Mouse (Mus musculus) layer of hippocampus, adult 2 months (tissue): ENCODE measurements at regions not wholly inside any gene's neighbourhood (a gene's known extent, or its start where the extent isn't known, plus 50 kb on each side); places are given as distances from the start of the nearest gene placed in this dataset.

Experiments
- DNase-seq, 2 experiments: peaks; one replicate each; pipeline ENCODE4 v3.0.0; 2022; ENCODE audit warnings: low spot score in 2 of 2
- H3K27ac ChIP-seq: fragments of 200-600 bp; 2 replicates; pipeline ENCODE4 v1.8.1; 2022
- H3K4me3 ChIP-seq: fragments of 200-600 bp; 2 replicates; pipeline ENCODE4 v1.8.1; 2022; ENCODE audit warnings: mild to moderate bottlenecking
- CTCF ChIP-seq: fragments of 200-600 bp; conservative IDR thresholded peaks from 2 replicates; pipeline ENCODE4 v1.8.1; 2022; ENCODE audit warnings: antibody characterized with exemption, mild to moderate bottlenecking, moderate library complexity

- TF ChIP-seq CTCF = no peak
- Histone ChIP-seq H3K4me3 (no peak overlapping the region), H3K27ac (no peak overlapping the region)
- no peak for DNase-seq
Measured at GRCm38 (mm10) chr14:11417857-11418256, 61.3 kb upstream of the Gm3839 start.

- TF ChIP-seq CTCF = no peak
- no peak overlapping the region for H3K27ac ChIP-seq
- no peak for DNase-seq
- no peak overlapping the region for H3K4me3 ChIP-seq
Measured at GRCm38 (mm10) chr14:11422306-11422705, 65.8 kb upstream of the Gm3839 start.

- H3K4me3 ChIP-seq = no peak overlapping the region
- peak; percentile 71 to 82 for DNase-seq
- TF ChIP-seq CTCF = no peak
- peak overlapping the region; percentile 77 for H3K27ac ChIP-seq
Measured at GRCm38 (mm10) chr14:11428256-11429240, 72.0 kb upstream of the Gm3839 start.

- peak; percentile 13 to 65 for DNase-seq
- TF ChIP-seq CTCF = no peak
- Histone ChIP-seq H3K27ac (peak overlapping the region; percentile 24; the same call in 1 of the 2 replicates), H3K4me3 (no peak overlapping the region)
Measured at GRCm38 (mm10) chr14:11435166-11435784, 78.7 kb upstream of the Gm3839 start.

- no peak for DNase-seq
- Histone ChIP-seq H3K27ac (no peak overlapping the region), H3K4me3 (no peak overlapping the region)
- TF ChIP-seq CTCF = no peak
Measured at GRCm38 (mm10) chr14:11438611-11439010, 82.1 kb upstream of the Gm3839 start.

GRCm38 (mm10) chr14:11440176-11440575 is 83.7 kb upstream of the Gm3839 start:
- Histone ChIP-seq H3K4me3 (no peak overlapping the region), H3K27ac (no peak overlapping the region)
- no peak for DNase-seq
- no peak for TF ChIP-seq CTCF

GRCm38 (mm10) chr14:11449958-11450357 is 93.4 kb upstream of the Gm3839 start:
- DNase-seq = no peak
- Histone ChIP-seq H3K27ac (no peak overlapping the region), H3K4me3 (no peak overlapping the region)
- no peak for TF ChIP-seq CTCF

- Histone ChIP-seq H3K4me3 (no peak overlapping the region), H3K27ac (no peak overlapping the region)
- TF ChIP-seq CTCF = no peak
- no peak for DNase-seq
Measured at GRCm38 (mm10) chr14:11477731-11478130, 75.6 kb upstream of the Ptprg start.

GRCm38 (mm10) chr14:11482151-11482550 is 71.2 kb upstream of the Ptprg start:
- no peak overlapping the region for H3K4me3 ChIP-seq

GRCm38 (mm10) chr14:11486287-11486686 is 67.0 kb upstream of the Ptprg start:
- no peak for TF ChIP-seq CTCF
- Histone ChIP-seq H3K4me3 (no peak overlapping the region), H3K27ac (no peak overlapping the region)
- no peak for DNase-seq

More at GRCm38 (mm10) chr14:11482151-11482550, 71.2 kb upstream of the Ptprg start:
- no peak for DNase-seq
- TF ChIP-seq CTCF = no peak
- H3K27ac ChIP-seq = no peak overlapping the region

GRCm38 (mm10) chr14:11501744-11502143 is 51.6 kb upstream of the Ptprg start:
- H3K27ac ChIP-seq = no peak overlapping the region
- no peak for DNase-seq
- TF ChIP-seq CTCF = no peak
- no peak overlapping the region for H3K4me3 ChIP-seq

- Histone ChIP-seq H3K27ac (no peak overlapping the region), H3K4me3 (no peak overlapping the region)
- no peak for TF ChIP-seq CTCF
- DNase-seq = no peak
Measured at GRCm38 (mm10) chr14:11503156-11503555, 50.2 kb upstream of the Ptprg start.
